Mouse (Mus musculus): ENCODE data around the gene Fmnl2. TPM values are rescaled to one million over a fixed set of nuclear protein-coding genes. Genes with fewer than 3 reads are reported as not detected.

The Fmnl2 gene
- total RNA-seq, 2 experiments from 2014 or later: 17.2 to 19.6 TPM

- no peak for DNase-seq (ENCODE audit: low spot score in 2 of 2)
Observed at GRCm38 (mm10) chr2:52984556-52984955, 126.9 kb downstream of the Fmnl2 start.

DNA sequence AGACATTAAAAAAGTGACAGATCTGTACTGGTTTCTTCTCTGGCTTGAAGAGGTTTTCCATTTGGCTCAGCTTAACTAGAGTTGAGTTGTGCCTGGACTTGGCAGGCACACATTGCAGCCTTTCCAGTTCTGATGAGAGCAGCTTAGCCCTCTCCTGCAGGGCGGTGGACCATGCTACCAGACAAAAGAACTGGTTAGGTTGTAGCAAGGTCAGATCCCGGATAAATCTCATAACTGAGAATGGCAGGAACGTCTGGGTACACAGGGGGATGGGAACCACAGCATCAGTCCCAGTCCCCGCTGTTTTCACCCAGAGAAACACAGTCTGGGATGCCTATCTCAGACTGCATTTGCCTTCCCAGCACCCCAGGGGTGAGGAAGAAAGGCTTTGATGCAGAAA is 127.5 kb downstream of the Fmnl2 start:
- no peak for DNase-seq (ENCODE audit: low spot score in 2 of 2)

- DNase-seq (ENCODE audit: low spot score in 2 of 2): no peak
Observed at GRCm38 (mm10) chr2:52986354-52986753, 128.7 kb downstream of the Fmnl2 start.

GRCm38 (mm10) chr2:52987035-52987434 is 129.4 kb downstream of the Fmnl2 start:
- no peak for DNase-seq (ENCODE audit: low spot score in 2 of 2)

DNA sequence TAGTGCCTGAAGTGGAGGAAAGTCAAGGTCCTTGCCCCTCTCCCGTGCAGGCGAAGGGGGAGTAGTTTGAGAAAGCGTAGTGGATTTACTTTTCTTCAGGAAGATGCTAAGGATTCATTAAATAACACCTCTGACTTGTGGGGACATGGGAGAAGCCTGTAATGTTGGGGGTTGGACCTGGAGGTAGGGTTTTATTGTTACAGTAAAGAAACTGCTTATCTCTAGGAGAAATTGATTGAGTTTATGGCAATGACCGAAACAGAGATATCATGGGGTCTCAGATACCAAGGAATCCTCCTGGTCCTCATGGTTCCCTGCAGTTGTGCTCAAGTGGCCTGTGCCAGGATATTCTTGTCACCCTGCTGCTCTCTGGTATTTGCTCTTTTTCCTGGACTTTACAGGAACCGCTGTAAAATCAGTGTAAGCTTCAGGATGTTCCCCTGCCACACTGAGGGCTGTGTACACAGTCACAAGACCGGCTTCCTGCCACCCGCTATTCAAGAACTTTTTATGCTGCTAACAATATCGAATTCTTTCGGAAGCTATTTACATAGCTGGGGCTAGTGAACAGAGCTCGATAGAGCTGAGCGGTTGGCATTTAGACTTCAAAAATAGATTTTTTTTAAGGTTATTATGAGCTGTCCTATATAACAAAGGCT is 130.1 kb downstream of the Fmnl2 start:
- no peak for DNase-seq (ENCODE audit: low spot score in 2 of 2)

- DNase-seq (ENCODE audit: low spot score in 2 of 2): no peak
Observed at GRCm38 (mm10) chr2:52989316-52989715, 131.7 kb downstream of the Fmnl2 start.

- DNase-seq (ENCODE audit: low spot score in 2 of 2): no peak
Observed at GRCm38 (mm10) chr2:52990874-52991687, 133.4 kb downstream of the Fmnl2 start.

GRCm38 (mm10) chr2:52991688-52992194 is 134.1 kb downstream of the Fmnl2 start:
- DNase-seq (ENCODE audit: low spot score in 2 of 2): no peak

- no peak for DNase-seq (ENCODE audit: low spot score in 2 of 2)
Observed at GRCm38 (mm10) chr2:52993241-52993640, 135.6 kb downstream of the Fmnl2 start.

GRCm38 (mm10) chr2:52994526-52994925 is 136.9 kb downstream of the Fmnl2 start:
- no peak for DNase-seq (ENCODE audit: low spot score in 2 of 2)

GRCm38 (mm10) chr2:52997955-52998750 is 140.5 kb downstream of the Fmnl2 start:
- DNase-seq (ENCODE audit: low spot score in 2 of 2): no peak

DNA sequence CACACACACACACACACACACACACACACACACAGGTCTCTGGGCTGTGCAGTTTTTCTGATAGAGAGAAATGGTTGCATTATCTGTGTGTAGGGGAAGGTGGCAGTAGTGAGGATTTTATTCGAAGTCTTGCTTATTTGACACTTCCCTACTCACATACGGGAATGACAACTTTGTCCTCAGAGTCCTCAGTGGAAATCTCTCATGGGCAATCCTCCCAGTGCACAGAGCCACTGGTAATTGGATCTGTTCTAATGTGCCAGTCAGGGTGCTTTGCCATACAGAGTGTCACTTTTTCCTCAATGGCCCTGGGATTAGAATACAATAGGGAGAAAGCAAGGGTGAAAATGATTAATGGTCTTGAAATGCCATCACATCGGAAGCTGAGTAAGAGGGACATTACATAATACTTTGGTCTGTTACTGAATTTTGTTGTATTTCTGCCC is 141.9 kb downstream of the Fmnl2 start:
- no peak for DNase-seq (ENCODE audit: low spot score in 2 of 2)

DNA sequence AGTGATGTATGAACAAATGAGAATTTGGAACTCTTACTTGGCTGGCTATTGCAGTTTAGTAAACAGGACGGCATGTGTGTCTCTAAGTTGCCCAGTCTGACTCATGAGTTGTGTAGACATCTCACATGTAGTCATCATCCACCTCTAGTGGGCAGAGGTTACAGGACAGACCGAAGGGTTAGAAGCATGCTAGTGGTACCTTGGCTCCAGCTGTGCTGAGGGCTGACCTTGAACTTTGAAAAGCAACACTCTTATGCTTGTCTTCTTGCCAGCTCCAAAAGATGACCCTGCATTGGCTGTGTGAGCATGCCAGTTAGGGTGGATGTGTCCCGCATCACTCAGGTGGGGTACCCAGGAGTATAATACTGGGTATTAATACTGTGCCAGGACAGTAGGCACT is 142.8 kb downstream of the Fmnl2 start:
- DNase-seq (ENCODE audit: low spot score in 2 of 2): no peak

GRCm38 (mm10) chr2:53006161-53006560 is 148.5 kb downstream of the Fmnl2 start:
- DNase-seq (ENCODE audit: low spot score in 2 of 2): no peak

DNA sequence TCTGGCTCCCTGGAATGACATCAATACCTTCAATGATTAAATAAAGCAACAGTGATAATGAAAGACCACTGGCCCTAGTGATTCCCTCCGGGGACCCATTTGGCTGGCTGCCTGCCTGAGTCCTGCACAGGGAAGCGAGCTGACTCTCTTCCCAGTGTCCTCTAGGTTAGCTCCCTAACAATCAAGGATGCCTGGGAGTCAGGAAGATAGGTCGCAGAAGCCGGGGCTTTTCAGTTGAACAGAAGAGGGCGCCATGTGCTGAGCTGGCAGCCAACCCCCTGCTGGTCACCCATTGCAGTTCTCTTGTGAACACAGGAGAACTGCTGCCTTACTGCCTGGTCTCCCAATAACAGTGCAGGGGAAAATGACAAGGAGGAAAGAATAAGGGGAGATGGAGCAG is 149.5 kb downstream of the Fmnl2 start:
- peak; percentile 24 to 67 for DNase-seq (ENCODE audit: low spot score in 2 of 2)

DNA sequence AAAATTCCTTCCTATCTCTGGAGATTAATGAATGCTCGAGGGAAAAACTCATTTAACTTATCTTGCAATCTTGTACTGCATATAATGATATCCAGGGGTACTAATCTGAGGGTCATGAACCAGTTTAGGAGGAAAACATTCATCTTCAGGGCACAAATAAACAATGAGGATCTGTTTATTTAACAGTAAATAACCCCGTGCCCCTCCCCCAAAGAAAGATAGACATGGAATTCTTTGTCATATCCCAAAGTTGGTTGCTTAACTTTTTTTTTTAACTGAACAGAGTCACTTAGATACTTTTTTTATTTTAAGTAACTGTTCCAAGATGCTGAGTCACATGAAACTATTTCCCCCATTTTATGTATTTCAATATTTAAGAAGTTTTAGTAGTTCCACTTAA is 155.4 kb downstream of the Fmnl2 start:
- no peak for DNase-seq (ENCODE audit: low spot score in 2 of 2)

DNA sequence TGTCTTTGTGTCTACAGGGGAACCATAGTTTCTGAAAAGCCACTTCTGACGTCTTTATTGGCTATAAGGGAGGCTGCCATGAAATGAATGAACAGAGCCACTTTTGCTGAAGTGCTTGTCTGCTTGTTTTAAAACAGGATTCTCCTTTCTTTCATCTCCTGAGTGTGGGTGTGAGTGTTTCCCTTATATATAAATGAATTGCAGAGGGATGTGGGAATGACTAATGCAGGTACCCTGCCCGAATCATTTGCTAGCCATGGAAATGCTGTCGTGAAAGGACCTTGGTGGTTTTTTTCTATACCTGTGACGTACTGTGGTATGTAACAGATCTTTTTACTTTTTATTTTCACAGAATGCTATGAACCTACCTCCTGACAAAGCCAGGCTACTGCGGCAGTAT is 156.8 kb downstream of the Fmnl2 start:
- DNase-seq (ENCODE audit: low spot score in 2 of 2): no peak

DNA sequence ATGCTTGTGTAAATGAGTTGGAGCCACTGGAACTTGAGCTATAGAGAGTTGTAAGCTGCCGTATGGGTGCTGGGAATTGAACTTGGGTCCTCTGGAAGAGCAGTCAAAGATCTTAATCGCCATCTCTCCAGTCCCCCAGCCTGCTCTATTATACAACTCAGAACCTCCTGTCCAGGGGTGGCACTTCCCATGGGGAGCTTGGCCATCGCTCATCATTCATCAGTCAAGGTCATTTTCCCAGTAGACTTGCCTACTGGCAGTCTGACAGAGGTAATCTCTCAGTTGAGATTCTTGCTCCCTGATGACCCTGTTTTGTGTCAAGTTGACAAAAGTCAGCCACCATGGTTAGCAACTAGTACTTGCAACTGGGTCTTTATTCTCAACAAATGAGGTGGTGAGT is 165.3 kb downstream of the Fmnl2 start:
- DNase-seq (ENCODE audit: low spot score in 2 of 2): no peak

GRCm38 (mm10) chr2:53026056-53026769 is 168.6 kb downstream of the Fmnl2 start:
- peak in 1 of 2 experiments; percentile 30 for DNase-seq (ENCODE audit: low spot score in 2 of 2)

DNA sequence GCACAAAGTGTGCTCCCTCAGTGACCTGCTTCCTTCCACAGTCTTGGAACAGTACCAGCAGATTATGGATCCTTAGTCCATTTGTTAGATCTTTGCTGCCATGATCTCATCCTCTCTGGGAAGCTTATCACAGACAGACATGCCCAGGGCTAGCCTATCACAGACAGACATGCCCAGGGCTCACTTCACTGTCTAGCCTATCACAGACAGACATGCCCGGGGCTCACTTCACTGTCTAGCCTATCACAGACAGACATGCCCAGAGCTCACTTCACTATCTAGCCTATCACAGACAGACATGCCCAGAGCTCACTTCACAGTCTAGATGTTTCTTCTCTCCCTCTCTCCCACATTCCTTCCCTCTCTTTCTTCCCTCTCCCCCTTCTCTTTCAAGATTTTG is 171.2 kb downstream of the Fmnl2 start:
- DNase-seq (ENCODE audit: low spot score in 2 of 2): no peak

Data from gastrocnemius, postnatal 4 days (tissue).